Mouse (Mus musculus): Measurements from ENCODE around the gene Dtd1.

Gene Dtd1

DNA sequence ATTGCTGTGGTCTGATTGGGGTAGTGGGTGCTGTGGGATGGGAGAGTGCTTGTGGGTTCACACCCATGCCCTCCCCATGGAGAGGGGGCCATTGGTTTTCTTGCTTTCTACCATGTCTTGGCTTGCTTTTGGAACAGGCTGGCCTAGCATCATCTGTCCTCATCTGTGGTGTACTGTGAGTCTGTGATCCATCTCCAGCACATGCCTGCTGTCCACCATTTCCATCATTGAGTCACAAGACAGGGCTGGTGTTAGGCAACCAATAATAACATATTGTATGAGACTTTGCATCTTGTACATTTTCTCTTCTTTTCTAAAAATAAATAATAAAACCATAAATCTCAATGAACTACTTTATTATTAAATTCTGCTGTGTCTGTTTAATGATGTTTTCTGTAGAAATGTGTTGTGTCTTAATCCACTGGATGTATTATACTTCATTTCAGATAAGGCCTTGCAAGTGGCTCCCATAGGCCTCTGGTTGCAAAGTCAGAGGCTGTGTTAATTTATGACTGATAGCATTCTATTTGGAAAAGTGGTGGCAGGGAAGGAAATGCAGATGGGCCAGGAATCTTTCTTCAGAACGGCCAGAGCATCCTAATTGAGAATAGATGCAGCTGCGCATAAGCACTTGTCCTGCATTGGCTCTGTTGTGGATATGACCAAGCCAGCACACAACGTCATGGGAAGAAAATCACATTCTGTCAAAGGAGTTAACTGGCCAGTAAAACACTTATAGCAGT lies 168.8 kb downstream of the Dtd1 start:
- no peak for DNase-seq (ENCODE audit: low spot score)

DNA sequence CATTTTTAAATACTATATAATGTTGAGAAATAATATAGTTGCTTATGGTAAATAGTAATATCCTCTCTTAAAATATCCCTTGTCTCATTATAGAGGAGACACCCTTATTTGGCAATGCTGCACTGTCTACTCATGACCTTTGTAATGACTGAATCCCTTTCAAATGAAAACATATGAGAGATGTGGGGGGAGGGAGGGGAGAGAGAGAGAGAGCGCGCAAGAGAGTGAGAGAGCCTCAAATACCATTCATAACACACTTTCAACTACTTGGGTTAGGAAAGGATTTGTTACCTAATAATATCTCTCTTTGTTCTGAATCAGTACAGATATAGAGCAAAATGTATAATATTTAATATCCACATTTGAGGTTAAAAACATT lies 169.4 kb downstream of the Dtd1 start:
- no peak for DNase-seq (ENCODE audit: low spot score)

GRCm38 (mm10) chr2:144769556-144769955 lies 169.9 kb downstream of the Dtd1 start:
- DNase-seq (ENCODE audit: low spot score), result no peak

- DNase-seq (ENCODE audit: low spot score), result no peak
Measured at GRCm38 (mm10) chr2:144770452-144770941, 170.8 kb downstream of the Dtd1 start.

DNA sequence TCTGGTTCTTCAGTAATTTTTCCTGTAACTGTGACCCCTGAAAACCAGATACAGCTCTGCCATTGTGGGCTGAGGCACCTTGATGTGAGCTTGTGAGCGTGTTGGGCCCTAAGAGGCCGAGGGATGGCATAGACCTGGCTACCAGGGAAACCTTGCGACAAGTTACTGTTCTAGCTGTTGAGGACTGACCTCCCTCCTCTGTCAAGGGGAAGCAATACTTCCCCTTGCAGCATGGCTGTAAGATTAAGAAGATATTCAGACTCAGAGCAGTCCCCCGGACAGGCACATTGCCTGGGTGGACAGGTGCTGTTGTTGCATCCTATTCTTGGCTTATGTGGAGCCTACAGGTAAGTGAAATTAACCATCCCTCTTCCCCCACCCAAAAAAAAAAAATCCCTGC lies 172.1 kb downstream of the Dtd1 start:
- DNase-seq (ENCODE audit: low spot score), result no peak

- no peak for DNase-seq (ENCODE audit: low spot score)
Measured at GRCm38 (mm10) chr2:144774636-144775160, 175.0 kb downstream of the Dtd1 start.

GRCm38 (mm10) chr2:144775626-144776025 lies 175.9 kb downstream of the Dtd1 start:
- no peak for DNase-seq (ENCODE audit: low spot score)

- DNase-seq (ENCODE audit: low spot score), result no peak
Measured at GRCm38 (mm10) chr2:144779263-144779662, 179.6 kb downstream of the Dtd1 start.

- no peak for DNase-seq (ENCODE audit: low spot score)
Measured at GRCm38 (mm10) chr2:144780731-144781130, 181.0 kb downstream of the Dtd1 start.

GRCm38 (mm10) chr2:144781871-144782270 lies 182.2 kb downstream of the Dtd1 start:
- DNase-seq (ENCODE audit: low spot score), result no peak

GRCm38 (mm10) chr2:144782481-144782880 lies 182.8 kb downstream of the Dtd1 start:
- DNase-seq (ENCODE audit: low spot score), result no peak

- no peak for DNase-seq (ENCODE audit: low spot score)
Measured at GRCm38 (mm10) chr2:144783190-144783589, 183.5 kb downstream of the Dtd1 start.

DNA sequence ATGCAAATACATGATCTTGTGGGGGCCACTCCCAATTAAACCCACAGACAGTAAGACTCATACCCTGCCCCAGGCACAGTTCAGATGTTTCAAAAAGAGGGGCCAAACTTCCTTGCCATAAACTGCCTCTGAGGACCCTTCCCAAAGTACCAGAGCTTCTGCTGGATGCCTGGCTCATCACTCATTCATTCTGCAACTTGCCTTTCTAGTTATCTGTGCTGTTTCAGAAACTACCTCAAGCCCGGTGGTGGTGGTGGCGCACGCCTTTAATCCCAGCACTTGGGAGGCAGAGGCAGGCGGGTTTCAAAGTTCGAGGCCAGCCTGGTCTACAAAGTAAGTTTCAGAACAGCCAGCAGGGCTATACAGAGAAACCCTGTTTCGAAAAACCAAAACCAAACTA lies 184.1 kb downstream of the Dtd1 start:
- no peak for DNase-seq (ENCODE audit: low spot score)

DNA sequence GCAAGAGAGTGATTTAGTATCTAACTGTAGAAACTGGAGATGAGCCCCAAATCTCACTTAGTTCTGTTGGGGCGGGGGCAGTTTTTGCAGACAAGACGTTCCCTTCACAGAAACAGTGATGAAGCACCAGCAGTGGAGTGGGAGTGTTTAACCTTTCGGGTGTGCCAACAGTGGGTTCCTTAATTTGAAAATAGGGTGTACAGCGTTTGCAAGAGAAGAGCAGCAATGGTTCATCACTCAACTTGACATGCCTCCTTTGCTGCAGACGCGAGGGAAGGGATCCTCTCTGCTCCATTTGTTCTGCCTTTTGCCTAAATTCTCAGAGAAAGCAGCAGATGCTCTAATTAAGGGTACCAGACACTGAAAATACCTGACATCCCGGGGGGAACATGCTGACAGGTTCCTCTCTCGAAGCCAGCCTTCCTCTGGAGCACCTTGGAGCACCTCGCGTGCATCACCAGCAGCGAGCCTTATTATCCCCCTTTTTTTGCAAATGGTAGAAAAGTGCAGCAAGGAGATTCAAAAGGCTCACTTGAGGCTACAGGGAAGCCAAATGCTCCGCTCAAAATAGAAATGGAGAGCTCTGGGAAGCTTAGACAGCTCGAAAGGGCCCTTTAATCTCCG lies 192.1 kb downstream of the Dtd1 start:
- DNase-seq (ENCODE audit: low spot score), result peak; percentile 64

DNA sequence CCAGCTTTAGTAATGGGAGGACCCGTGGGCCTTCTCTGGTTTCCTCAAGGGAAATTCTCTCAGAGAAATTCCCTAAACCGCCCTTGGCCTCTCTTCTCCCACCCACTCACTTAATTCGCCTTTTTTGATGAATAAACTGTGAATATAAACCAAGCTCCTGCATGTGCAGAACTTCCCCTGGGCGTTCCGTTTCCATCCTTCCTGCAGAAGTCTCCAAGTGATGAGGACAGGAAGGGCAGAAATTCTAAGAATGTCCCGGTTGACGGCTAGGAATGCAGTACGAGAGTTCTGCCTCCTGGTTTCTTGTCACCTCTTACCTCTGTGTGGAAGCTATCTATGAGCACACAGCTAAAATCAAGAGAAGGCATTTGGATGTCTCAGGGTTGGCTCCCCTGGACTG lies 197.8 kb downstream of the Dtd1 start:
- no peak for DNase-seq (ENCODE audit: low spot score)

DNA sequence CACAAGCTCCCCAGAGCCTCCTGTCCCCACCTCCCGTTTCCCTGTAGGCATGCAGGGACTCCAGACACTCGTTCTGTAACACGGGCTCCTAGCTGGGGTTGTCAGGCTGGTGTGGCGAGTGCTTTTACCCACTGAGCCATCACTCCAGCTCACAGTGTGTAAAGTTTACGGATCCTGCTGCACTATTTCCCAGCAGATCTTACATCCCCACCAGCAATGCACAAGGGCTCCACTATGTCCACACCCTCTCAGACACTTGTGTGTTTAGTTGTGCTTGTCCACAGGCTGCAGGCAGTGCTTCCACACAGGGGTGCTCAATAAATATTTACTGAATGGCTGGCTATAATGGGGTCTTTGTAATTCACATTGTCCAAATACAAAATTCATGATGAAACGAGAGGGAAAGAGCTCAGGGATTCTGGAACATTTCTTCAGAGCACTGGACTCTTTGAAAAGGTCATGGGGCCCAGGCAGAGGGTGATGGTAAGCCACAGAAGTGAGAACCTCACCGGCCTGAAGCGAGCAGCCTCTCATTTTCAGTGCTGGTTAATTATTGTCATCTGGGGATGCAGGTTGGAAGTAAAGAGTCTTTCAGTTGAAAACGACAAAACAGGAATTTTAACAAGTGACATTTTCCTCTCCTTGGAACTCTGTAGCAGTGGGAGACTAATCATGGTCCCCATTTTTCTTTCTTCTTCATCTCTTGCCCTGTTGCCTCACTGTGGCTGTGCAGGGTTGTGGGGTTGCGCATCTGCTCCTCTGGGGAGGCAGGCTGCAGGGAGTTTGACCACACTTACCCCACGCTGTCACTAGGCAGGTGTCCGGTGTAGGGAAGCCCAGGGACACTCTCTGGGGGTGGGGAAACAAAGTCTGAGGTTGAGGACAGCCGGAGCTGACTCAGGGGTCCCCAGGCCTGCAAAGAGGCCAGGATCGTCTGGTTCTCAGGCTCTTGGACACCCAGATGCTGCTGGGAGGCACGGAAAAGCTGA lies 208.4 kb downstream of the Dtd1 start:
- DNase-seq (ENCODE audit: low spot score), result no peak
